Mouse (Mus musculus): ENCODE data around the gene Foxk1. TPM values are rescaled to one million over a fixed set of nuclear protein-coding genes. Genes with fewer than 3 reads are reported as not detected.

Gene Foxk1
- polyA plus RNA-seq, 1 experiment = 0.77 TPM

- peaks cover 26% of the 10 kb centered on the region for H3K36me3 ChIP-seq (ENCODE audit: control insufficient read depth)
- no peaks in the 10 kb centered on the region for H3K27me3 ChIP-seq (ENCODE audit: control insufficient read depth)
- H3K9me3 ChIP-seq (ENCODE audit: control insufficient read depth, low read length) = no peaks in the 10 kb centered on the region
- no peak overlapping the region for H3K4me3 ChIP-seq (replicated peaks)
- TF ChIP-seq GATA1 (IDR thresholded peaks at IDR 0.05; ENCODE audit: low read length) (no peak), TAL1 (IDR thresholded peaks at IDR 0.05; ENCODE audit: low read length) (no peak)
- H3K4me1 ChIP-seq (ENCODE audit: control insufficient read depth) = peaks cover 7% of the 10 kb centered on the region
These were observed 31.4 kb downstream of the Foxk1 start for GRCm38 (mm10) chr5:142432695-142433094.

- Histone ChIP-seq H3K27me3 (ENCODE audit: control insufficient read depth) (no peaks in the 10 kb centered on the region), H3K4me1 (ENCODE audit: control insufficient read depth) (peaks cover 17% of the 10 kb centered on the region), H3K36me3 (ENCODE audit: control insufficient read depth) (peaks cover 34% of the 10 kb centered on the region), H3K9me3 (ENCODE audit: control insufficient read depth, low read length) (no peaks in the 10 kb centered on the region), H3K4me3 (replicated peaks) (no peak overlapping the region)
- TF ChIP-seq GATA1 (IDR thresholded peaks at IDR 0.05; ENCODE audit: low read length) = no peak
- TF ChIP-seq TAL1 (IDR thresholded peaks at IDR 0.05; ENCODE audit: low read length) = no peak
These were observed 32.8 kb downstream of the Foxk1 start for GRCm38 (mm10) chr5:142434052-142434451.

GRCm38 (mm10) chr5:142435736-142436135 lies 34.4 kb downstream of the Foxk1 start:
- Histone ChIP-seq H3K36me3 (ENCODE audit: control insufficient read depth) (peaks cover 34% of the 10 kb centered on the region), H3K4me1 (ENCODE audit: control insufficient read depth) (peaks cover 33% of the 10 kb centered on the region), H3K4me3 (replicated peaks) (no peak overlapping the region), H3K27me3 (ENCODE audit: control insufficient read depth) (no peaks in the 10 kb centered on the region), H3K9me3 (ENCODE audit: control insufficient read depth, low read length) (no peaks in the 10 kb centered on the region)
- TF ChIP-seq TAL1 (IDR thresholded peaks at IDR 0.05; ENCODE audit: low read length) (no peak), GATA1 (IDR thresholded peaks at IDR 0.05; ENCODE audit: low read length) (no peak)

- Histone ChIP-seq H3K4me1 (ENCODE audit: control insufficient read depth) (peaks cover 52% of the 10 kb centered on the region), H3K27me3 (ENCODE audit: control insufficient read depth) (no peaks in the 10 kb centered on the region), H3K9me3 (ENCODE audit: control insufficient read depth, low read length) (no peaks in the 10 kb centered on the region), H3K36me3 (ENCODE audit: control insufficient read depth) (peaks cover 35% of the 10 kb centered on the region), H3K4me3 (replicated peaks) (no peak overlapping the region)
- TF ChIP-seq GATA1 (IDR thresholded peaks at IDR 0.05; ENCODE audit: low read length) (no peak), TAL1 (IDR thresholded peaks at IDR 0.05; ENCODE audit: low read length) (no peak)
These were observed 37.2 kb downstream of the Foxk1 start for GRCm38 (mm10) chr5:142438380-142438938.

- no peak for TF ChIP-seq TAL1 (IDR thresholded peaks at IDR 0.05; ENCODE audit: low read length)
- TF ChIP-seq GATA1 (IDR thresholded peaks at IDR 0.05; ENCODE audit: low read length) = peak; percentile 94
- Histone ChIP-seq H3K4me1 (ENCODE audit: control insufficient read depth) (peaks cover 67% of the 10 kb centered on the region), H3K9me3 (ENCODE audit: control insufficient read depth, low read length) (no peaks in the 10 kb centered on the region), H3K4me3 (replicated peaks) (peak overlapping the region; percentile 65), H3K36me3 (ENCODE audit: control insufficient read depth) (peaks cover 30% of the 10 kb centered on the region), H3K27me3 (ENCODE audit: control insufficient read depth) (no peaks in the 10 kb centered on the region)
These were observed 38.7 kb downstream of the Foxk1 start for GRCm38 (mm10) chr5:142439911-142440432.

GRCm38 (mm10) chr5:142440451-142441147 lies 39.3 kb downstream of the Foxk1 start:
- H3K27me3 ChIP-seq (ENCODE audit: control insufficient read depth) = no peaks in the 10 kb centered on the region
- H3K36me3 ChIP-seq (ENCODE audit: control insufficient read depth) = peaks cover 24% of the 10 kb centered on the region
- H3K9me3 ChIP-seq (ENCODE audit: control insufficient read depth, low read length) = no peaks in the 10 kb centered on the region
- TF ChIP-seq GATA1 (IDR thresholded peaks at IDR 0.05; ENCODE audit: low read length) = no peak
- TF ChIP-seq TAL1 (IDR thresholded peaks at IDR 0.05; ENCODE audit: low read length) = no peak
- H3K4me3 ChIP-seq (replicated peaks) = peak overlapping the region; percentile 65
- peaks cover 74% of the 10 kb centered on the region for H3K4me1 ChIP-seq (ENCODE audit: control insufficient read depth)

GRCm38 (mm10) chr5:142441332-142442044 lies 40.2 kb downstream of the Foxk1 start:
- Histone ChIP-seq H3K27me3 (ENCODE audit: control insufficient read depth) (no peaks in the 10 kb centered on the region), H3K9me3 (ENCODE audit: control insufficient read depth, low read length) (no peaks in the 10 kb centered on the region), H3K4me1 (ENCODE audit: control insufficient read depth) (peaks cover 82% of the 10 kb centered on the region), H3K36me3 (ENCODE audit: control insufficient read depth) (peaks cover 21% of the 10 kb centered on the region), H3K4me3 (replicated peaks) (peak overlapping the region; percentile 65)
- no peak for TF ChIP-seq GATA1 (IDR thresholded peaks at IDR 0.05; ENCODE audit: low read length)
- no peak for TF ChIP-seq TAL1 (IDR thresholded peaks at IDR 0.05; ENCODE audit: low read length)

- Histone ChIP-seq H3K4me3 (replicated peaks) (no peak overlapping the region), H3K4me1 (ENCODE audit: control insufficient read depth) (peaks cover 83% of the 10 kb centered on the region)
These were observed 40.7 kb downstream of the Foxk1 start for GRCm38 (mm10) chr5:142442045-142442440.

GRCm38 (mm10) chr5:142443514-142443913 lies 42.2 kb downstream of the Foxk1 start:
- H3K36me3 ChIP-seq (ENCODE audit: control insufficient read depth) = peaks cover 10% of the 10 kb centered on the region
- no peaks in the 10 kb centered on the region for H3K27me3 ChIP-seq (ENCODE audit: control insufficient read depth)
- TF ChIP-seq TAL1 (IDR thresholded peaks at IDR 0.05; ENCODE audit: low read length) = no peak
- TF ChIP-seq GATA1 (IDR thresholded peaks at IDR 0.05; ENCODE audit: low read length) = no peak
- no peak overlapping the region for H3K4me3 ChIP-seq (replicated peaks)
- no peaks in the 10 kb centered on the region for H3K9me3 ChIP-seq (ENCODE audit: control insufficient read depth, low read length)
- peaks cover 84% of the 10 kb centered on the region for H3K4me1 ChIP-seq (ENCODE audit: control insufficient read depth)

More at GRCm38 (mm10) chr5:142442045-142442440, 40.7 kb downstream of the Foxk1 start:
- Histone ChIP-seq H3K27me3 (ENCODE audit: control insufficient read depth) (no peaks in the 10 kb centered on the region), H3K36me3 (ENCODE audit: control insufficient read depth) (peaks cover 18% of the 10 kb centered on the region), H3K9me3 (ENCODE audit: control insufficient read depth, low read length) (no peaks in the 10 kb centered on the region)
- no peak for TF ChIP-seq GATA1 (IDR thresholded peaks at IDR 0.05; ENCODE audit: low read length)
- no peak for TF ChIP-seq TAL1 (IDR thresholded peaks at IDR 0.05; ENCODE audit: low read length)

Data from erythroblast, embryonic 14.5 days (primary cell).